Mouse (Mus musculus): ENCODE results near the gene Def6. TPM values are rescaled to one million over a fixed set of nuclear protein-coding genes. Genes with fewer than 3 reads are reported as not detected.

Def6 gene
- 1 to 10 TPM; 2.1 to 3.1 TPM for total RNA-seq (2021)
- long read RNA-seq, experiment 1, partial matches to known transcripts, result 1 of 6 reads
- long read RNA-seq, experiment 1, other reads (novel, unspliced or antisense), result 1 of 6 reads
- long read RNA-seq, experiment 2, partial matches to known transcripts, result 2 of 6 reads
- long read RNA-seq, experiment 2, other reads (novel, unspliced or antisense), result 2 of 6 reads

DNA sequence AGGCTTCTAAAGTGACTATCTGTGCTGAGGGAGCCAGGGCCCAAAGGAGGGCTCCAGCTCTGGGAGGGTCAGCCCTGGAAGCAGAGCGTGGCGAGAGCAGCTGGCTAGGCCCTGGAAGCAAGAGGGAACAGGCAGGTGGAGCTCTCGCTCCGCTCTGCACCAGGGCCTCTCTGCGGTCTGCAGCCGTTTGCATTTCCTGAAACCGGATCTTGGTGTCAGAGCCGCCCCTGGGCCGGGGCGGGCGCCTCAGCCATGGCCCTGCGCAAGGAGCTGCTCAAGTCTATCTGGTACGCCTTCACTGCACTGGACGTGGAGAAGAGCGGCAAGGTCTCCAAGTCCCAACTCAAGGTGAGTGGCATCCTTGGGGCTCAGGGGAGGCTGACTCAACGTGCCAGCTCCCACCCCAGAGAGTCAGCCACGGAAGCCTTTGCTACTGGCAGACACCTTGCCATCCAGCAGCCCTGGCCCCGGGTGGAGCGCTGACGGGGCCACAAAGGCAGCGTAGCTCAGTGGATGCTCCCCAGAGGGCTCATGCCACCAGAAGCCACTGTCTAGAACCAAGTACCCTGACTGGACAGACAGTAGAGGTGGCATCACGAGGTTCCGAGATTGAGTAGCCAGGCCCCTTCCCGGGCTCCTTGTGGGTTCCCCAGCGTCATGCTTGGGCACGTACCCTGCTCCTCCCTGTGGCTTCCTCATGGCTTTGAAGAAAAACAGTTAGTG lies at the start of gene Def6:
TSS of gene Def6 (plus strand) at position 188 of the 723 bp plus-strand sequence.
- peak within 1 kb of the TSS; percentile 44 for H3K4me3 ChIP-seq
- DNase-seq (ENCODE audit: extremely low spot score in 1 of 2, low spot score in 2 of 2), result peak; percentile 34 to 40
- intact Hi-C loops (cut with DNase I), result no loop called here
- TF ChIP-seq CTCF (IDR thresholded peaks at IDR 0.05), result peak; percentile 54
- H3K27ac ChIP-seq, result peak within 1 kb of the TSS; percentile 69

DNA sequence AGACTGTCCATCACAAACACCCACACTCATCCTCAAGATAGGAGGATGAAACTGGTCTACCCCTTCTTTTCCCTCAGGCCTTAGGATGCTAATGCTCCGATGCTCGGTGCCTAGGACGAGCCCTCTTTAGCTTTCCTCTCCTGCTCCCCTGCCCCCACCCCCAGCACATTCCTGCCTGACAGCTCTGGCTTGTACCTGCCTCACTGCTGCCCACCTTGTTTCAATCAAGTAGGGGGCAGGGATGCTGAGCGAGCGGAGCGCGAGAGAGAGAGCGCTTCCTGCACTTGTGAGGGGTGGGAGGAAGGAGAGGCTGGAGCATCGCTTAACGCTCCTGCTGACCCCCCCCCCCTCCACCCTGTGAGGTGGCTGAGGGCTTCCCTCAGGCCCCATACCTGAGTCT lies 47.2 kb upstream of the Def6 start:
- intact Hi-C loops (cut with DNase I), result loop anchor here (10.0 kb wide), 1 partner anchor 176 kb away; no protein-coding TSS in a partner anchor
- no peak for DNase-seq (ENCODE audit: extremely low spot score in 1 of 2, low spot score in 2 of 2)
- no peak overlapping the region for H3K4me3 ChIP-seq
- no peak overlapping the region for H3K27ac ChIP-seq
- TF ChIP-seq CTCF (IDR thresholded peaks at IDR 0.05), result no peak

DNA sequence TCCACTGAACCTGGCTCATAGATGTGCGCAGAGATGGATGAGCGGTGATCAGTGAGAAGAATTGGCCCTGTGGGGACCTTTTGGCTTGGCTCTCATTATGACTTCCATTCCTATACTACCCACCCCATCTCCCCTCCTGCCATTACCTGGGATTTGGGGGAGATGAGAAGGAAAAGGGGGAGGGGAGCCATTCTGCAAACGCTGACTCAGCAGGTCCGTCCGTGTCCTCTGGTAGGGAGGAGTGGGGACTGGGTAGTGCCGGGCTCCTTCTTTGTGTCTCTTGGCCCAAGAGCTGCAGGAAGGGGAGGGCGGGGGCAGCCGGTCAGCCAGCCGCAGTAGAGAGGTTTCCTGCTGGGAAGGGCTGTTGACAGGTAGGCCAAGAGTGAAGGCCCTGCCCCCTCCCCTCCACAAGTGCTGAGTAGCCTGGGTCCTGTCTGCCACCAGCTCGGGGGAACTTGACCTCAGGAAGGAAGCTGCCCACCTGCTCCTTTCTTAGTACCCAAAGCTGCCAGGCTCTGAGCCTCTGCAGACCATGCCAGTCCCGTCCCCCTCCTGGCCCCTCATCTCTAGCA lies 46.2 kb upstream of the Def6 start:
- TF ChIP-seq CTCF (IDR thresholded peaks at IDR 0.05), result no peak
- no peak for DNase-seq (ENCODE audit: extremely low spot score in 1 of 2, low spot score in 2 of 2)
- H3K4me3 ChIP-seq, result no peak overlapping the region
- no peak overlapping the region for H3K27ac ChIP-seq
- intact Hi-C loops (cut with DNase I), result loop anchor here (10.0 kb wide), 1 partner anchor 177 kb away; no protein-coding TSS in a partner anchor

DNA sequence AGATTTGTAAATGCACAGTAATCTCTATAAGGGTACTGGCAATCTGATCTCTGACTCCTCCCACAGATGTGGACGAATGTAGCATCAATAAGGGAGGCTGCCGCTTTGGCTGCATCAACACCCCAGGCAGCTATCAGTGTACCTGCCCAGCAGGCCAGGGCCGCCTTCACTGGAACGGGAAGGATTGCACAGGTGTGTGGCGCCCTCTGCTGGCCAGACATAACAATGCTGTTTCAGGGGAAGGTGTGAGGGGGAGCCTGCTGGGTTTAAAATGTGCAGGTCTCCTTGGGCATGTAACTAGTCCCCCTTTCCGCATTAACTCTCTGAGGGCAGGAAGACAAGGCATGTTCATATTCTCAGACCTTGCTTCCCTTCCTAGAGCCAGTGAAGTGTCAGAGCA lies 43.9 kb upstream of the Def6 start:
- peak overlapping the region; percentile 19; the same call in 1 of the 2 replicates for H3K27ac ChIP-seq
- DNase-seq (ENCODE audit: extremely low spot score in 1 of 2, low spot score in 2 of 2), result peak; percentile 76 to 83
- H3K4me3 ChIP-seq, result no peak overlapping the region
- TF ChIP-seq CTCF (IDR thresholded peaks at IDR 0.05), result peak; percentile 98
- intact Hi-C loops (cut with DNase I), result loop anchor here (1.0 to 10.0 kb wide), 2 partner anchors 78 to 179 kb away; no protein-coding TSS in a partner anchor

DNA sequence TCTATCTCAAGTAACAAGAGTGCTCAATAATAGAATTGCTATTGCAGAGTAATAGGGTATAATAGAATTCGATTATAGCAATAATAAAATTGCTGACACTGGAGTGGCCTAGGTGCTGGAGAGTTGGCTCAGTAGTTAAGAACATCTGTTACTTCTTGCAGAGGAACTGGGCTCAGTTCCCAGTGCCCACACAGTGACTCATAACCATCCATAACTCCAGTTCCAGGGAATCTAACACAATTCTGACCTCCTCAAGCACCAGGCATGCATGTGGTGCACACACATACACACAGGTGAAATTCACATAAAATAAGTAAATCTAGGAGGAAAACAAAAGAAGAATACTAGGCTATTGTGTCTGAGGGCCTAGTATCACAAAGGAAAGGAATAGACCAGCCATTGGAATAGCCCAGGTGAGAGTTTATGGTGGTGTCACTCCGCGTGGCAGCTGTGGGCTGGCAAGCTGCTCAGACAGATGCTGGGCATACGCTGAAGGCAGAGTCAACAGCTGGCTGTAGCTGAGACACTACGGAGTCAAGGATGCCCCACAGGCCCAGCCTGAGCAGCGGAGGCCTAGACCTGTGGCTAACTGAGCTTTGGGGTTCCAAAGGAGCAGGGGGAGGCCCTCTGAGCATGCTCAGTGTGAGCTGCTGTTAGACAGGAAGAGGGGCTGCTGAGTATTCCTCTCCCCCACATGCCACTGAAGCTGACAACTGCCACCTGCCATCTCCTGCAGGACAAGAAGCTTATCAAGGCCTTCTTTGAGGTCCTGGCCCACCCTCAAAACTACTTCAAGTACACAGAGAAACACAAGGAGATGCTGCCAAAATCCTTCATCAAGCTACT lies 36.9 kb upstream of the Def6 start:
- intact Hi-C loops (cut with DNase I), result no loop called here
- H3K27ac ChIP-seq, result peak overlapping the region; percentile 9
- no peak for DNase-seq (ENCODE audit: extremely low spot score in 1 of 2, low spot score in 2 of 2)
- H3K4me3 ChIP-seq, result no peak overlapping the region
- TF ChIP-seq CTCF (IDR thresholded peaks at IDR 0.05), result no peak

DNA sequence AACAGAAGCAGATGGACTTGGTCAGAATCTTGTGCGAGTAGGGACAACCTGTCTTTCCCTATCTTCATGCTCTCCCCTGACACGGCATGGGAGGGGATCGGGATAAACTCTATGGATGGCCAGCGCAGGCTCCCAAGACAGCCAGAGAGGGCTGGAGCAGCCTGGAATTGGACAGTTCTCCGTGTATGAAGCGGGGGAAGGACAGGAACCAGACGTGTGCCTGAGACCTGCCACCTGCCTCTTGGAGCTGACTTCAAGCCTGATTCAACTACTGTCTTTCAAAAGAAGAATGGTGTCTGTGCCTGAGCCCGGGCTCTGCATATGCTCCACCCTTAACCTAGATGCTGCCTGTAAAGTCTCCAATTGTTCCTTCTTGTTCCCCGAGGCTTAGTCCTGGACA lies 34.9 kb upstream of the Def6 start:
- no peak overlapping the region for H3K4me3 ChIP-seq
- H3K27ac ChIP-seq, result no peak overlapping the region
- no peak for DNase-seq (ENCODE audit: extremely low spot score in 1 of 2, low spot score in 2 of 2)
- no peak for TF ChIP-seq CTCF (IDR thresholded peaks at IDR 0.05)
- intact Hi-C loops (cut with DNase I), result no loop called here

DNA sequence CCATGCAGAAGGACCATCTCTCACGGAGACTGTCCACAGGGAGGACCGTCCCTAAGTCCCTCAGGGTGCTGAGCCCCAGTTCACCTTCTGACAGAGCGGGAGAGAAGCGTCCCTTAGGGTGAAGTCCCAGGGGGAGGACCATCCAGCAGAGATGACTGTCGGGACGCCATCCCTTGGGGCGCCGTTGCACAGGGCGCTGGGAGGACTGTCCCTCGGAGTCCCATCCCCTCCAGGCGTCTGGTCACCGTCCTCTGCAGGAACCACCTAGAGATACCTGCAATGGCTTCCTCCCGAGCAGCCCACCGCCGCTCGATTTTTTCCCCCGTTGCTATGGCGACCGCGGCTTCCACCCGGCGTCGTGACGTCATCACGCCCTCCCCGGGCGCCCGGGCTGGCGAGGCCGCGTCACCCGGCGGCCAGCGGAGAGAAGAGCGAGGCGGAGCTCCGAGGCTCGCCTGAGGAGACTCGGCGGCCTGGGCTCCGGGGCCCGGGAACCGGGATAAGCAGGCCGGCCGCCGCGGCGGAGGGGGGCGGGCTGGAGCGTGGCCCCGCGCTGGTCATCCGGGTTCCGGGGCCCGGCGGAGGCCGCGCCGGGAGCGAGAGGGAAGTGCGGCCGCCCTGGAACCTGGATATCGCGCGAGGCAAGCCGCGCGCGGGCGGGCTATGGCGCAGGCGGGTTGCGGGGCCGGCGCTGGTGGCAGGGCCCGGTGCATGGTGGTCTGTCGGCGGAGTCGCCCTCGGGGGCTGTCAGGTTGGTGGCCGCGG lies 30.6 kb upstream of the Def6 start, which contains the start of gene Zfp523:
TSS of gene Zfp523 (plus strand) at position 355 of the 765 bp plus-strand sequence.
- H3K27ac ChIP-seq, result peak within 1 kb of the TSS; percentile 97
- peak; percentile 92 to 93 for DNase-seq (ENCODE audit: extremely low spot score in 1 of 2, low spot score in 2 of 2)
- intact Hi-C loops (cut with DNase I), result no loop called here
- no peak for TF ChIP-seq CTCF (IDR thresholded peaks at IDR 0.05)
- peak within 1 kb of the TSS; percentile 97 for H3K4me3 ChIP-seq

DNA sequence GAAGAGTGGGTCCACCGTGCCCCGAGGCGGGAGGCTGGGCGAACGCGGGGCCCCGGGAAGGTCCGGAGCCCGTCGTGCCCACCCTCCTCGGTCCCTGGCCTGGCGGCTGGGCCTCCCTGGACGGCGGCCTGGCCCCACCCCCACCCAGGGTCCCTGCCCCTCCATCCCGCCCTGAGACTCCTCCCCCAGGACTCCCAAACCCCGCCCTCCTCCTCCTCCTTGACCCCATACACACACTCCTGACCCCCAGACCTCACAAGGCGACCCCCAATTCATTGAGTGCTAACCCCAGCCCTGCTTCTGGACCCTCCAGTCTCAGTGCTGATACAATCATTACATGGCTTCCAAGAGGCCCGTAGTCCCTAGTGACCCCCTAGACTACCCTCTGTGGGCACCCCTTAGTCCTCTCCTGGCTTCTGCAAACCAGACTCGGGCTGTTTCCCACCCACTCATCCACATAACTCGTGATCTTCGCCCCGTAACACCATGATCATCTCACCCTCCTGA lies 30.0 kb upstream of the Def6 start:
- peak overlapping the region; percentile 97 for H3K4me3 ChIP-seq
- no peak for TF ChIP-seq CTCF (IDR thresholded peaks at IDR 0.05)

DNA sequence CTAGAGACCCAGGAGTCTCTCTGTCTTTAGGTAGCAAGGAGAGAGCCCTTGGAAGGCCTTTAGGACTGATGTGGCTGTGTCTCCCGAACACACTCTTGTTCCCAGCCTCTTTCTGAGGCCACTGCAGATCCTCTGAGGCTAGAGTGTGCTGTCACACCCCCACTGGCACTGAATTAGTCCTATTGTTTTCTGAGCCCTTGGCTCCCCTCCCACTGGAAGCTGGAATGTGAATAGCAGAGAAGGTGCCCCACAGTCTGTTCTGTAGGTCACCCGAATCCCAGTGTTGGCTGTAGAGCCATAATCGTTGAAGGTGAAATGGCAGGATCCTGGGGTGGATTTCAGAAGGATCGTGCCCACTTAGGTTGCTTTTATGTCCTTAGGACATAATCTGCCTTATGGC lies 27.2 kb upstream of the Def6 start:
- Histone ChIP-seq H3K27ac (no peak overlapping the region), H3K4me3 (no peak overlapping the region)
- DNase-seq (ENCODE audit: extremely low spot score in 1 of 2, low spot score in 2 of 2), result no peak
- TF ChIP-seq CTCF (IDR thresholded peaks at IDR 0.05), result no peak
- intact Hi-C loops (cut with DNase I), result no loop called here

More for the DNA sequence above, 30.0 kb upstream of the Def6 start:
- no peak for DNase-seq (ENCODE audit: extremely low spot score in 1 of 2, low spot score in 2 of 2)
- H3K27ac ChIP-seq, result peak overlapping the region; percentile 97
- intact Hi-C loops (cut with DNase I), result no loop called here

DNA sequence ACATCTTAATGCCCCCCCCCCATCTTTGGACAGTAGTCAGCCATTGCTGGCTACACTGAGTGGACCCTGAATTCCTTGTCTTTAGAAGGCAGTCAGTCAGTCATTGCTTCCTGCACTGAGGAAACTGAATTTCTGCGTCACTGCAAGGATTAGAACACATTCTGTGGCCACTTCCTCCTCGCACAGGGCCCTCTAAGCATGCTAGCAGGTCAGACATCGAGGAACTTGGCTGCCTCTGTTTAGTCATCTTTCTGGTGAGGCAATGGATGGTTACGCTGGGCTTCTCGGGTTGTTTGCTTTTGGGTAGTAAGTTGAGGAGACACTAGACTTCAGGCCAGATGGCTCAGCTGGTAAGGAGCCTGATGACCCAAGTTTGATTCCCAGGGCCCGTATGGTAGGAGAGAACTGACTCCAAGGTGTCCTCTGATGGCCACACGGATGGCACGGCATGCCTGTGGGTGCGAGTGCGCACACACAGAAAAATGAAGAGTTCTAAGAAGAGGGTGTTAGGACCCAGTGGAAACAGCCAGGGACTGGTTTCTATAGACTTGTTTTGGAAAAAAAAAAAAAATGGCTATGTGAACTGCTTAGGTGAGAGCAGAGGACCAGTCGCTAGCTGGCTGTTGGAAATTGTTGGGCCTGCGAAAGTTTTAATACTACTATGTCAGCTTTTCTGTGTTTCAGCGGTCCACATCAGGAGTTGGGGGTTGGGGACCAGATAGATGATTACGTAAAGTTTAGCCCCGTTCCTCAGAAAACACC lies 26.6 kb upstream of the Def6 start:
- TF ChIP-seq CTCF (IDR thresholded peaks at IDR 0.05), result no peak
- Histone ChIP-seq H3K27ac (no peak overlapping the region), H3K4me3 (no peak overlapping the region)
- intact Hi-C loops (cut with DNase I), result no loop called here
- DNase-seq (ENCODE audit: extremely low spot score in 1 of 2, low spot score in 2 of 2), result no peak

All from left cerebral cortex, adult 2 months (tissue).